Mouse (Mus musculus) liver, adult 2 months (tissue): ENCODE results near the gene Efna4.

ENCODE experiments used
- CTCF ChIP-seq: fragments of 200-500 bp; IDR thresholded peaks from 2 replicates; pipeline ENCODE4 v1.5.1; 2011; ENCODE audit warnings: low read depth, low read length, control low read depth
- POLR2A ChIP-seq: fragments of 200-500 bp; IDR thresholded peaks from 2 replicates; pipeline ENCODE4 v1.6.1; 2011; ENCODE audit warnings: low read length, control low read depth; ENCODE audit not compliant: insufficient read depth; ENCODE audit errors: extremely low read depth

DNA sequence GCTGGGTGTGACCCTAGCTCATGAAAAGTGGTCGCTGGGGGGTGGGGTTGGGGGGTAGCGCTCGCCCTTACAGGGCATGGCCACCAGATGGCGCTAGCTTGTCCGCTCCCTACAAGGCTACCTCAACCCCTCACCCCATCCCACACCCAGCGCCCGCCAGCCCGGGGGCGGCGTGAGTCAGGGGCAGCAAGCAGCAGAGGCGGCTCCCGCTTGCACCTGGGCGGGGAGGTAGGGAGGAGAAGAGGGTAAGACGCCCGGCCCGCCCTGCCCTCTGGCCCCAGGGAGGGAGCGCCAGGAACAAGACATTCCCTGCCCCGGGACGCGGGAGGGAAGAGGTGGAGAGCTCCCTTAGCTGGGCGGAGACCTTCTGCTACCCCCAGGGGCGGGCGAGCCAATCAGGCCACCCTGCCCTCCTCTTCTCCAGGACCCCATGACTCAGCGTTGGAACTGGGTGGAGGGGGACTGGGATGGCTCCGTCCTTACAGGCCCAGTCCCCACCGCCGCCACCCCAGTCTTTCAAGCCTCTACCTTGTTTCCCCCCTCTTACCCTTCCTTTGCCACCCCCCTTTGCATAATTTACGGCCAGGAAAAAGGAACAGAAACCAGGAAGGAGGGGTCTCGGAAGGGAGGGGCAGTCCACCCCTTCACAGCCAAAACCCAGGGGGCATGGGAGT, 40.7 kb upstream of the Efna4 start:
- TF ChIP-seq CTCF (peak; percentile 85), POLR2A (no peak)
